Mouse (Mus musculus): ENCODE measurements at regions not wholly inside any gene's neighbourhood (a gene's known extent, or its start where the extent isn't known, plus 50 kb on each side); places are given as distances from the start of the nearest gene placed in this dataset.

DNA sequence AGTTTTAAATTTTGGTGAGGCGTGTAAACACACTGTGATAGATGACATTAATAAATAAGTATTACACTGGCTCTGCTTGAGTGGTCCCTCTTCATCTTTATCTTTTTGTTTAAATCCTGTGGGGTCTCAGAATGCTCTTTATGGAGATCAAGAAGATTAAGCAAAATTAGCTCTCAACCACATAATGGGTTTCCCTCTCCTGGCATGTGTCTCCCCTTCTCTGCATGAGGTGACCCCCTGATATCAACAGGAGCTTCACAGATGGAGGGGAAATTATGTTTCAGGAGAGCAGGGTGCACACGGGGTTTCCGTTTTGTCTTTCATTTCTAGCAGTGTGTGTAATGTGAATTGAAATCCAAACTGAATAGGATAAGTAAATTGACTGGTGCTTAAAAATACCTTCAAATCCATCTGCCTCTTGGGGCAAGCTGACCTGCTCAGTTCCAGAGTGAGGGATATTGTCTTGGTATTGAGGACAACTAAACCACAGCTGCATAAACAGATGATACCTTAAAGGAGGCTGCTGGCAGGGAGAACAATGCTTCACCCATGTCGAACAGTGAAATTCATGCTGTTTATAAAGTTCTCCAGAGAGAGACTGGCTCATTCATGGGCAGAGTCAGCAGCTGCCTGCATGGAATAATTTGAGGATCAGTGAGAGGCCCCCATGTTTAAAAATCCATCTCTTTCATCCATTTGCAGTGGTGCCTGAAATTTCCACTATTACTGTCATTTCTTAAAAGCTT lies 518.3 kb upstream of the Nr2f1 start:
- DNase-seq, result no peak

DNA sequence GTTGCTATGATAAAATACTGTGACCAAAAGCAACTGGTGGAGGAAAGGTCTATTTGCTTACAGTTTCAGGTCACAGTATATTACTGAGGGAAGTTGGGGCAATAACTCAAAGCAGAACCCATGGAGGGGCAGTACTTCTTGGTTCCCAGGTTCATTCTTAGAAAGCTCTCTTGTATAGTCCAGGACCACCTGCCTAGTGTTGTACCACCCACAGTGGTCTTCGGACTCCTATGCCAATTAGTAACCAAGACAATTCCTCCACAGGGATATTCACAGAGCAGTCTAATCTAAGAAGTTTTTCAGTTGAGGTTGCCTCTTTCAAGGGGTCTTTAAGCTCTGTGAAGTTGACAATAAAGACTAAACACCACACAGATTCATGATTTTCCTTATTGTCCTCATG lies 517.6 kb upstream of the Nr2f1 start:
- no peak for DNase-seq

DNA sequence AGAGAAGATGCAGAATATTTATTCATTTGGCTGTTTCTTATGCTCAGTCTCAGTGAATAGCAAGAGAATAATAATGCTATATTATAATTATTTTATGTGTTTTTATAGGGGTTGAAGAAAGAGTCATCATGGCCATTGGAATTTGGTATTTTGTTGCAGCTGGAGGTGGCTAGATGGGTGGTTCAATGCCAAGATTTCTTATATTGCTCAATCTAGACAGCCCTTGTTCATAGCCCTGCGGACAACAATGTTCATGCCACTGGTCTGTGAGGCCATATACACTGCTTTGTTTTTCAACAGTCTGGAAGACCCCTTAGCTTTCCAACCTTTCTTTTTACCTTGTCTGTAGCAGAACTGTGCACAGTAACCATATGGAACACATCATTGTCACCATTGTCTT lies 505.1 kb upstream of the Nr2f1 start:
- DNase-seq, result no peak

DNA sequence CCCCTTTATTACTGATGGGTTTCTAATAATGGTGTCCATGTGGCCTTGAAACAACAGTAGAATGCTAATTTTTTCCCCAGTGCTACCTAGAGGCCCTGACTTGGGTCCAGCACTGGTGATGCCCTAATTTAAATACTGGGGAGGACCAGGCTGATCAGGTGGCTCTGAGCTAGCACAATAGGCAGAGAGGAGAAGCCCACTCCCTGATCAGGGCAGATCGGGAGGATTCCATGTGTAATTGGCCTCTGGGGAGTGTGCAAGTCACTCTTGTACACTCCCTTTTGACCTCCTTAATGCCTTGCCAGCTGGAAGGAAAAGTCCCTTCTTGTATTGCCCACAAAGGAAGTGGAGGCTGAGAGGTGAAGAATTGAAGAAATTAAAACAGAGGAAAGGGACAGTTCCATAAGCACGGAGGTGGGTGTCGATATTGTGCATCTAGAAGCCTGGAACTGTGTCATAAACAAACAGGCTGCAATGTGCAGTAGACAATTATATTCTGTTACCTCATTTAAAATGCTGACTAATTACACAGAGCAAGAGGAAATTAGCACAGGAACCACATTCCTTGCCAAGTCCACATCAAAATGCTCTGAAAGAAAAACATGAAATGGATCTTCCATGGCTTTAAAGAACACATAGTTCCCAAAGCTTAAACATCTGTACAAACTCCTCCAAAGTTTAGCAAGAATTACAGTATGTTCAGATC lies 498.4 kb upstream of the Nr2f1 start:
- DNase-seq, result peak in 1 of 2 experiments; percentile 4

DNA sequence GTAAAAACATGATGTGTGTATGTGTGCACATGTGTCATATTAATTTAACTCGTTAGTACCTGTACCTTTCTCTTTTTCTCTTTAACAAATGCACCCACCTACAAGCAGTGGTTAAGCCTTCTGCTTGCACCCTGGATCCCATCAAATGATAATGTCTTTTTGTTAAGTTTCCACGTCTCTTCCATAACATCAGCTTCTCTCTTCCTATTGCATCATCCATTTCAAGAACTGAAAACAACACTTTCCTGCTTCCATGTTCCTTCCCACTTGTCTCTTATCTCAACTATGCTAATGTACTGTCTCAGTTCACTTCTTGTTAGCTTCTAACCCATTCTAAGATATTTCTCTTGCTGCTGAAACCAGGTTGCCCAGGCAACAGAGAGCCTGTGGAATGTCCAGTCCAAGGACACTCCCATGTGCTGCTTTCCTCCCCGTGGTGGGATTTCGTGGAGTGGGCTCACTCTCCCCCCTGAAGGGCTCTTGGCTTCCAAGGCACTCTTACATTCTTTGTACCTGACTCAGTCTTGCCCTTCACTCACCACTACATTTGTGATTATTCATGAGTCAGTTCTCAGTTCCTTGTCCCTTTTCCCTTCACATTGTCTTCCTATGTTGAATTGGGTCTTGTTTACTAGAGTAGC lies 479.8 kb upstream of the Nr2f1 start:
- peak; percentile 13 to 23 for DNase-seq

DNA sequence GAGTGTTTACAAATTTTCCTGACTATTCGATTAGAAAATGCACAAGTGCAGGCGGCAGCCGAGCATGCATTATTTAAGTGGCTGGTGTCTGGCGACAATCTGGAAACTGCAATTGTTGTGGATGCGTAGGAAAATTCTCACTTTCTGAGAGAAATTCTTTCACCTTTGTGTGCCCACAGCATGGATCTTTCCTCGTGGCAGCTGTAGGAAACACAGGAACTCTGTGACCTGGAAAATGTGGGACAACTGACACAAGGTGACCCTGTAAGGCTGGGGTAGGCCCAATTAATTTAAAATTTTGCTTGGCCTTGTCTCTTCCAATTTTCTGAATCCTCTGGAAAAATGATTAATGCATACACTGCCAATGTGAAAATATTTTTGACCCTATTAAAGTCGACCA lies 478.7 kb upstream of the Nr2f1 start:
- no peak for DNase-seq

DNA sequence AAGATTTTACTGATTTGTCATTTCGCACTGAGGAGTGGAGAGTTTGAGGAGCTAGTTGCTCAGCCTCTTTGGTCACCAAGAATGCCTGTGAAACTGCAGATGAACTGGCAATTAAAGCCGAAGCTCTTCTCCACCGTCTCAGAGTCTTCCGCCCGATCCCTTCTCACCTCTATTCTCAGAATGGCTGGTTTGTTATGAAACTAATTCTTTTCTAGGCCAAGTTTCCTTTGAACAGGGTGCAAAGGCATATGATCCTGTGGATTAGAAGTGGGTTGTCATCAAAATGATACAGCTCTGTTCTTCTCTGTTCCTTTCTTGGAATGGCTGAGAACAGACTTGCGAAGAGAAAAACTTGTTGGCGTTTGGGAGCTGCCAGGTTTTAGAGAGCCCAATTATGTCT lies 458.7 kb upstream of the Nr2f1 start:
- DNase-seq, result no peak

DNA sequence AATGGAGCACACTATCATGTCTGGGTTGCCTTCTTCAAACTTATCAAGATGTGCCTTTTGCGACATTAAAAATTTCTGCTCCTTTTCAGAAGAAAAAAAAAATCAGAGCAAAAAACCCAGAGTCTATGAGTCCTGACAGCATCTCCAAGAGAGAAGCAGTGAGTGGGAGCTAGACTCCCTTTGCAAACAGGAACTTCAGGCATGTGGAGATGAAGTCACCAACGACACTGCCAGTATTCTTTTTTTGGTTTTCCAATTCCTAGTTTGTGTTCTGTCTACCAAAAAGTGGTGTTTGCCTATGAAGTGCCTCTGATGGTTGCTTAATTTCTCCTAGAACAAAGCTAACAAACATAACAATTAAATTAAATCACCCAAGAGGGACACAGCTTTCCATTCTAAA lies 457.2 kb upstream of the Nr2f1 start:
- DNase-seq, result no peak

DNA sequence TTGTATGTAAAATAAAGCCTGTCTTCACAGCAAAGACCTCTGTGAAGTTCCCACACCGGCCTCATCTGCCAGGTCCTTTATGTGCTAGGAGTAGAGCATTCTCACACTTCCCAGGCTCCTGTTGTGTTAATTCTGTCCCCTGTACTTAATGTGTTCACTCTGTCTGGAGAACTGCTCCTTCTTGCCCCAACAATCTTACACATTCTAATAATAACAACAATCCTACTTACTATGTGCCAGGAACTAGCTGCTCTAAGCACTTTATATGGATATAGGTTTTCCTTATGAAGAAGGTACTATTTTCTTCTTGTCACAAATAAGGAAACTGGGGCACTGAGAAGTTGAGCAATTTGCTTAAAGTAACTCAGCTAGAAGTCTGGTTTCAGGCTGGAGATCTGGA lies 456.6 kb upstream of the Nr2f1 start:
- no peak for DNase-seq

DNA sequence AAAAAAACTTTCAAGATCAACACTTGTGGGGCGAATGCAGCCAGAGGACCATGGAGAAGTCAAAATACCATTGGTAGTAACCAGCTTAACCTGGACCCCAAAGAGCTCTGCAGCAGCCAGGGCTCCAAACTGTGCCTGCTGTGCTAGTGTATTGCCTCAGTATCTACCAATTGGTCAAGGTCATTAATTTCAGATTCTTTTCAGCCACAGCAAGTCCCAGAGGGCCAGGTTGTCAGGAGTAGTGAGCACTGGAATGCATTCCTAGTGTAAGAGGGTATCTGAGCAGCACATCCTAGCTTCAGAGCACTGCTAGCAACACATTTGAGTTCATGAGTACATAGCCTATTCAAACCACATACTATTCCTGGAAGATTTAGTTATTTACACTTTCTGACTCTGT lies 451.3 kb upstream of the Nr2f1 start:
- no peak for DNase-seq

DNA sequence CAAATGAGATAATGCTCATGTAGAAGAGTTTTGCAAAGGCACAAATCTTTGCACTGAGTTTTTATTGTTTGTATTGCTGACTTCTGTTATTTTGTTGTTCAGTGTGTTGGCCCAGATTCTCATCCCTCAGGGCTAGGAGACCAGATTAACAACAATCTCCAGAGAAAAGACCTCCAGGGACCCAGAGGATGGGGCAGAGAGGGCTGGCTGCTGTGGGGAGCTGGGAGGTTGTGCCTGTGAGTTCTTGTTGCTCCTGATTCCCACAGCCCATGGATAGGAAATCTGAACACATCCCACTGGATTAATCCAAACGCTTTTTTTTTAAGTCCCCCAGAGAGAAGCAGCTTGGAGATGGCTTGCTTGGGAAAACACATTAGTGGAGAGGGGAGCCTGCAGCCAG lies 445.0 kb upstream of the Nr2f1 start:
- DNase-seq, result no peak

DNA sequence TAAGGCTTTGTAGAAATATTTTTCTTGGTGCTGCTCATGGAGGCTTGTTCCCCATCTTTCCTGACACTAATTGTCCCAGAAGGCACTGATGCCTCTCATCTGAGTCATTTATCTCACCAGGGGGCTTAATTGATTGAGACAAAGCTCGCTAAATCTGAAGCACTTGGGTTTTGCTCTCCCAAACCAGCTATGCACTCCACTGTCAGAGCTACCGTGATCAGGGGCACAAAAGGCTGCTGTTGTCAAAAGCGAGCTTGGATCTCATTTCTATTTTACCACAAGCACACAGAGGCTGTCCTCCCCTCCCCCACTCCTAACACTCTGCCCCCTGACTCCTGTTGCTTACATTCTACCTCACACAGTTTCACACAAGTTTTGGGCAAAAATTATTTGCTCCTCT lies 443.5 kb upstream of the Nr2f1 start:
- no peak for DNase-seq

DNA sequence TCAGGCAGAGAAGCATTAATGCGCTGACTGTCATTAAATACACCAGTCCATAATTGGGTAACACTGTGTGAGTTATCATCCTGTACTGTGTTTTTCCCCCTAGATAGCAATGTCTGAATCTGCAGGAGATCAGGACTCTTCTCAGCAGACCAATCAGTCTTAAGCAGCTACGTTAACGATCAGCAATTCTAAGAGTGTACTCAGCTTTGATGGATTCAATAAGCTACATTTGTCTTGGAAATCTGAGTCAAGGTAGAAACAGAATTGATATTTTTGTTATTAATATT lies 442.8 kb upstream of the Nr2f1 start:
- no peak for DNase-seq

DNA sequence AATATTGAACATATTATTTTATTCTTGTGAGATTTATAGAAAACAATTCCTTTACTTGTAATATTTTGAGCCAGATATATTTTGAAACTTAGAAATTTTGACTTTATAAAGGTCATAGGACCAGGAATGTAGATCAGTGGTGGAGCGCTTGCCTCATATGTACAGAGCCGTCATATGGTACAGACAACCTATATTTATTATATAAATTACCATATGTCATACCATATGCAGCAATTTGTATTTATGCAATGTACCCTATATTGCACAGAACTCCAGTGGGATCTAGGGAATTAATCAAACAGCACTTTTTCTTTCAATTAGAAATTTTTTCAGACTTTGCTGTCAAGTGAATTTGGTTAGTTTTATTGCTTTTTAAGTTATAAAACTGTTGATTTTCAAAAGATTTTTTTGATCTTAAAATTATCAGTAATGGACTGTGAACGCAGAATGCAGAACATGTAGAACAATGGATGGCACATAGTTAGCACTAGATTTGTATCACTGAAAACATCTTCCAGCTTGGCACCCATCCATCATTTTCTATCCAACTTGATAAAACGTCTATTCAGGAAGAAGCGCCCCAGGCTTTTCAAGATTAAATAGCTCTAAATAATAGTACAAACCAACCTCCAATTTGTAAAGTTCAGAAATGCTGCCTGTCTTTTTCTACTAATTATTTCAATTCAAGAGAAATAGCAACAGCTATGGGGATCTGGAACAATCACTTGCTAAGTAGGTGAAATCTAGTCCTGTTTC lies 442.3 kb upstream of the Nr2f1 start:
- no peak for DNase-seq

DNA sequence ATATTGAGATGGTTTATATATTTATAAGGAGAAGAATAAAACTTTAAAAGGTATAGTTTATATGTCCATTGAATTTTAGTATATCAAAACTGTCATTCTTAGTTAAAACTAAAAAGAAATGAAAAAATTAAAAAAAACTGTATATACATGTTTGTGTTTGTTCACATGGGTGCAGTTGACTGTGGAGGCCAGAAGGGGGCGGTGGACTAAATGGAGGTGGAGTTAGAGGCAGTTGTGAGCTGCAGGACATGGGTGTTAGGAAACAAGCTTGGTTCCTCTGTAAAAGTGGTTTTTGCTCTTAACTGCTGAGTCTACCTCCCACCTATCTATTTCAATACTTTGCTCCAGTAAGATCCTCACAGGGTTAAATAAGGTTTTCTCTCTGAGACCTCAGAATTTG lies 440.8 kb upstream of the Nr2f1 start:
- no peak for DNase-seq

DNA sequence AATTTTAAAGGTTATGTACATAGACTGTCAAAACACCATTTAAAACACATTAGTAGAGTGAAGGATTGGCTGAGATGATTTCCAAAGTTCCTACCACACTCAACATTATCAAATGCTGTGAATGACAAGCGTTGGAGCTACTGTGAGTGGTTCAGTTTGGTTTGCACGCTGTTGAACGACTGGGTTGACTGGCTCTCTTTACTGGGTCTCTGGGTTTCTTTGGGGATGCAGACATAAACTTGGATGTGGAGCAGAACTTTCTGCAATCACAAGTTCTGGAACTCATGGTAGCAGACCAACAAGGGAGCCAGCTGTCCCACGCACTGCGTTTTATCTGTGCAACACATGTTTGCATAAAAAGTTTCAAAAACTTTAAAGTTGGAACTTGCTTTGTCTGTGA lies 438.9 kb upstream of the Nr2f1 start:
- no peak for DNase-seq

DNA sequence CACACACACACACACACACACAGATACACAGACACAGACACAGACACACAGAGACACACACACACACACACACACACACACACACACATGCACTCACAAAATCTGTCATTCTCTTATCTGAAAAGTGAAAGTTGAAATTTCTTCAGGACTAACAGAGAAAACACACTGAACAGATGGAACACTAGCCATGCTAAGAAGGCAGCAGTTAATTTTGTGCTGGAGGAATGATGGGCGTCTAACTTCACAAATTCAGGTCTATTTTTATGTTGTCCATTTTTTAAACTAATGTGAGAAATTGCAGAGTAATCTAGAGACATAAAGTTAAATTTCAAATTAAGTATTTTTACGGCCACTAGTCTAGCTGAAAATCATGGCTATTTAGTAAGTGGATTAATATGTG lies 432.1 kb upstream of the Nr2f1 start:
- no peak for DNase-seq

DNA sequence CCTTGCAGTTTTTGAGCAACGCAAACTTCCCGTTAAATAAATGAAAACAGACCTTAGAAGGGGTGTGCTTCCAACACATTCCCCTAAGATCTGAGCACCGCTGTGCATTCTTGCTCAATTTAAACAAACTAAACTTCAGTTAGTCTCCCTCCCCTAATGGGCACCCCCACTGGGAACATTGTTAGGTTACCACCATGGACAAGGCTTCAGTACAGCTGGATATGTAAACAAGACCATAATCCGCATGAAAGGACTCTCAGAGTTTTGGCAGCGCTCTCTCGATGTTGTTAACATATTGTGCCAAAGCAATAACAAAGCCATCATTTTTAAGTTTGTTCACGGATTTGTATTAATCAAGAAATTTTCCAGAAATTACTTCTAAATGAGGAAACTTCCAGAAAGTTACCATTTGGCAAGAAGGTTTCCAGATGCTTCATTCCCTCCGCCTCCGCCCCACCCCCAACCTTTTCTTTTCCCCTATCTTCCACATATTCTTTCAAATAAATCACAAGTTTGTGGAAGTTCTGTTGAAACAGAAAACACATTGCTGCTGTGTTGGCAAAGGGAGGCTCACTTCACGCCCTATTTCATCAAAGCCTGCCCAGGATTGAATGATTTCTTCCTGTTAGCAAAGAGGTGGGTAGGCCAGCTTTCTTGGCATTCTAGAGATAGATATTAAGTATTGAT lies 429.6 kb upstream of the Nr2f1 start:
- DNase-seq, result no peak

DNA sequence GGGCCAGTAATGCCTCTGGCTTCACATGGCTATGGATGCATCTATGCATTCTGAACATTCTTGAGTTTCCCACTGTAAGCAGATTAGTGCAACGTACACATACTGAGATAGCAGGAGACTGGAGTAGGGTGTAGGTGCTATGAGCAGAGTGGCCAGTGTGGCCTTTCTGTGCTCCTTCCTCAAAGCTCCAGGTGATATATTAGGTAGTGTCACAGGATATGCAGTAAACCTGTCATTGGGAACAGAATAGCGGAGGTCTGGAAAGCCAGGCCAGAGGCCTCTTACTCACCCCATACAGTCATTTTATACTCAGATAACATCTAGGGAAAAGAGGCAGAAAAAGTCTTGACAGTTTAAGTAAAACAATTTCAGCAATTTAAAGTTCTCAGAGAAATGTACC lies 424.1 kb upstream of the Nr2f1 start:
- no peak for DNase-seq

DNA sequence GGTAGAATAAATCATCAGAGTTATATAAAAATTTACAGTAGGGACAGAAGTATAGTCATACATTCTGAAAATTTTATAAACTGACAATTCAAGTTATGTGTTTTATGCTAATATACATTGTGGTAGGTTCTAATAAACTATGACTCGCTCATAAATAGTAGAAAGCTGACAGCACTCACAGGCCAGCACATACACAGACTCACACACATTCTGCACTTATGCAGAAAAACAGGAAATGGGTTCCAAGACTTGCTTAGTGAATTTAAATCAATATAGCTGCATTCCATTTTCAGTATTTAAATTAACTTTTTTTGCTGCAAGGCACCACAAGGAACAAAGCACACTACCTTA lies 403.3 kb upstream of the Nr2f1 start:
- no peak for DNase-seq

DNA sequence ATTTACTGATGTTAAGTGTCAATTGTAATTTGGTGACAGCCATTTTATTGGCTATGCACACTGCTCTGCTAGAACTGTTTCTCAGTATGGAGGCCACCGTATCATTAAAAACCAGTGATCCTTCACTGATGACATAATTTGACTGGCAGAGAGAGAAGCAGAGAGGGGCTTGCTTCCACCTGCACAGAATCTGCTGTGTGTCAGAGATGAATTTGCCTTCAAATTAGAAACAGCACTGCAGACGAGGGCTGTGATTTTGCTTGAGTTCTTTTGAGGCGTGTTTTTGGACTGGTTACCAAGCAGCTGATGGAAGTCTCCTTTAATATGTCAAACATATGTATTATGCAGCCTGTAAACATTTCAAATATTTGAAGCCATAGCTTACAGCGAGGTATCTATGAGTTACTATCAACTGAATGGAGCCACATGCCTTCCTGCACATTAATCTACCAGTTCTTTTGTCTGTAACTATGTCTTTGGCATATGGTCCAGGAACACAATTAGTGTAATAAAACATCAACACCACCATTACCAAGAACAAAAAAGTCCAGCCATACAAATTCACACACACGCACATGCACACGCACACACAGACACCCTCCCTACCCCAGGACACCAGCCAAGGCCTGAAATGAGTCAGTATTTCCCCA lies 402.8 kb upstream of the Nr2f1 start:
- DNase-seq, result no peak
